ENCODE assay signal across 8 mouse cellular contexts in genomic region chr11:67112851-67113202, GRCm38 (mm10). TPM values are rescaled to one million over a fixed set of nuclear protein-coding genes. Genes with fewer than 3 reads are reported as not detected.
A peak's percentile ranks its signal among the peaks of the same experiment; 100 is the strongest.
DNase-seq lines count a peak whose midpoint lies in the region; ATAC-seq and TF ChIP-seq lines count a peak whose summit lies in the region.

No protein-coding gene starts in this region.

- H3K36me3 ChIP-seq in neural tube, embryonic 15.5 days: no peaks in the 10 kb centered on the region
- no peaks in the 10 kb centered on the region for H3K36me3 ChIP-seq in forebrain, embryonic 14.5 days (ENCODE audit: control insufficient read depth, insufficient read depth, low read length)
- no peaks in the 10 kb centered on the region for H3K36me3 ChIP-seq in liver, embryonic 14.5 days (replicated peaks; ENCODE audit: control insufficient read depth, insufficient read depth, low read depth)

- no peak for TF ChIP-seq EP300 in liver, embryonic 14.5 days (IDR thresholded peaks at IDR 0.05; ENCODE audit: low read depth)

- no peak overlapping the region for H3K4me2 ChIP-seq in neural tube, embryonic 15.5 days
- no peak overlapping the region for H3K4me2 ChIP-seq in forebrain, embryonic 14.5 days (ENCODE audit: low read length)
- no peak overlapping the region for H3K4me2 ChIP-seq in liver, embryonic 14.5 days (ENCODE audit: low read depth)

- no peaks in the 10 kb centered on the region for H3K4me1 ChIP-seq in neural tube, embryonic 15.5 days
- no peaks in the 10 kb centered on the region for H3K4me1 ChIP-seq in forebrain, embryonic 14.5 days (ENCODE audit: control insufficient read depth, insufficient read depth, low read length)
- no peaks in the 10 kb centered on the region for H3K4me1 ChIP-seq in liver, embryonic 14.5 days (replicated peaks; ENCODE audit: control insufficient read depth in 2 of 2, insufficient read depth in 2 of 2, low read length in 1 of 2)

- 39% methylated on average over 11 of the region's 11 CpGs for WGBS in neural tube, embryonic 15.5 days
- 42% methylated on average over 11 of the region's 11 CpGs for WGBS in forebrain, embryonic 14.5 days
- WGBS in liver, embryonic 14.5 days (ENCODE audit: insufficient replicate concordance): 36% methylated on average over 11 of the region's 11 CpGs

- H3K4me3 ChIP-seq in neural tube, embryonic 15.5 days (replicated peaks): no peak overlapping the region
- no peak overlapping the region for H3K4me3 ChIP-seq in forebrain, embryonic 14.5 days (ENCODE audit: low read depth, low read length)
- no peak overlapping the region for H3K4me3 ChIP-seq in liver, embryonic 14.5 days (ENCODE audit: insufficient read depth in 1 of 2, low read depth in 2 of 2, low read length in 2 of 2)

- no peak for TF ChIP-seq POLR2A in brain, embryonic 14.5 days (IDR thresholded peaks at IDR 0.05; ENCODE audit: borderline replicate concordance, extremely low read depth, insufficient read depth, insufficient read length, poor library complexity, severe bottlenecking)

- H3K27ac ChIP-seq in neural tube, embryonic 15.5 days (replicated peaks): no peak overlapping the region
- H3K27ac ChIP-seq in forebrain, embryonic 14.5 days (ENCODE audit: low read depth, low read length): no peak overlapping the region
- no peak overlapping the region for H3K27ac ChIP-seq in liver, embryonic 14.5 days

- no peaks in the 10 kb centered on the region for H3K9me3 ChIP-seq in neural tube, embryonic 15.5 days (replicated peaks)
- no peaks in the 10 kb centered on the region for H3K9me3 ChIP-seq in forebrain, embryonic 14.5 days (replicated peaks; ENCODE audit: control insufficient read depth, low read length)
- no peaks in the 10 kb centered on the region for H3K9me3 ChIP-seq in liver, embryonic 14.5 days (ENCODE audit: control insufficient read depth, low read length)

- H3K27me3 ChIP-seq in neural tube, embryonic 15.5 days (replicated peaks): no peaks in the 10 kb centered on the region
- H3K27me3 ChIP-seq in forebrain, embryonic 14.5 days (replicated peaks; ENCODE audit: control insufficient read depth, insufficient read depth, low read length): no peaks in the 10 kb centered on the region
- H3K27me3 ChIP-seq in liver, embryonic 14.5 days (ENCODE audit: control insufficient read depth, insufficient read depth, low read length): no peaks in the 10 kb centered on the region

- no peak overlapping the region for H3K9ac ChIP-seq in neural tube, embryonic 15.5 days (replicated peaks)
- H3K9ac ChIP-seq in forebrain, embryonic 14.5 days (ENCODE audit: low read length): no peak overlapping the region
- H3K9ac ChIP-seq in liver, embryonic 14.5 days (replicated peaks): no peak overlapping the region

- no peak for ATAC-seq in neural tube, embryonic 15.5 days (ENCODE audit: low FRiP score)
- peak; percentile 34; the same call in 1 of the 2 replicates for ATAC-seq in forebrain, embryonic 14.5 days
- ATAC-seq in liver, embryonic 14.5 days (ENCODE audit: insufficient read depth): no peak

- peak; percentile 87 for TF ChIP-seq CTCF in brain, embryonic 14.5 days (IDR thresholded peaks at IDR 0.05; ENCODE audit: borderline replicate concordance, extremely low read depth, insufficient read depth, insufficient read length)
- TF ChIP-seq CTCF in liver, embryonic 14.5 days (IDR thresholded peaks at IDR 0.05; ENCODE audit: low read depth): peak; percentile 84

- peak; percentile 82 for DNase-seq in neural tube, embryonic 10.5 days (ENCODE audit: extremely low spot score, low spot score)
- DNase-seq in brain, embryonic 14.5 days (ENCODE audit: low read depth): peak; percentile 84
- peak; percentile 83 for DNase-seq in forebrain, embryonic 14.5 days (ENCODE audit: low spot score)
- peak; percentile 81 for DNase-seq in kidney, postnatal 10 days
- DNase-seq in liver, embryonic 14.5 days (ENCODE audit: low read depth in 3 of 3, low spot score in 3 of 3): peak in 2 of 3 experiments; percentile 27 to 33
- DNase-seq in ovary, postnatal 14 days (ENCODE audit: low spot score): peak; percentile 68
- DNase-seq in urinary bladder, postnatal 14 days (ENCODE audit: low spot score): peak; percentile 61

RNA-seq across cellular contexts. Expression of gene Myh3, which starts 34.7 kb away (rescaled TPM):
- polyA plus RNA-seq in neural tube, embryonic 15.5 days (2015; fragmentation: Nextera tagmentation; extraction: Ambion mirVana): 8.3 and 13.4 TPM in 2 replicates
- polyA plus RNA-seq in brain, embryonic 14.5 days (2012; rRNA removed): 1.2 and 1.4 TPM in 2 replicates
- 0.04 and 0.06 TPM in 2 replicates for polyA plus RNA-seq in forebrain, embryonic 14.5 days (2014; fragmentation: Nextera tagmentation; extraction: Ambion mirVana)
- 0.03 and 0.06 TPM in 2 replicates for polyA plus RNA-seq in liver, embryonic 14.5 days (2012; rRNA removed)
- 0.06 TPM in 1 of 2 replicates, not detected in the other for polyA plus RNA-seq in liver, embryonic 14.5 days (2014; fragmentation: Nextera tagmentation; extraction: Ambion mirVana)

RNA-seq across cellular contexts. Expression of gene Myh2, which starts 58.0 kb away (rescaled TPM):
- polyA plus RNA-seq in neural tube, embryonic 15.5 days (2015; fragmentation: Nextera tagmentation; extraction: Ambion mirVana): 0.20 and 0.22 TPM in 2 replicates
- 0.08 TPM in 1 of 2 replicates, not detected in the other for polyA plus RNA-seq in brain, embryonic 14.5 days (2012; rRNA removed)
- 0.06 TPM in 1 of 2 replicates, not detected in the other for polyA plus RNA-seq in forebrain, embryonic 14.5 days (2014; fragmentation: Nextera tagmentation; extraction: Ambion mirVana)
- not detected in 2 replicates for polyA plus RNA-seq in liver, embryonic 14.5 days (2012; rRNA removed)
- polyA plus RNA-seq in liver, embryonic 14.5 days (2014; fragmentation: Nextera tagmentation; extraction: Ambion mirVana): not detected in 2 replicates

Comparison
In these comparisons a context has a peak if more than half of its experiments do, and no peak if none do; other contexts are left out.
1. DNase-seq: peak in every context shown above with its lines; median percentile 84 in brain, embryonic 14.5 days; 83 in forebrain, embryonic 14.5 days; 82 in neural tube, embryonic 10.5 days; 81 in kidney, postnatal 10 days; 68 in ovary, postnatal 14 days; 61 in urinary bladder, postnatal 14 days; 30 in liver, embryonic 14.5 days.